Mouse (Mus musculus): ENCODE measurements around the gene Sergef. TPM values are rescaled to one million over a fixed set of nuclear protein-coding genes. Genes with fewer than 3 reads are reported as not detected.

The Sergef gene
- polyA plus RNA-seq, 1 experiment, result 9.9 TPM

DNA sequence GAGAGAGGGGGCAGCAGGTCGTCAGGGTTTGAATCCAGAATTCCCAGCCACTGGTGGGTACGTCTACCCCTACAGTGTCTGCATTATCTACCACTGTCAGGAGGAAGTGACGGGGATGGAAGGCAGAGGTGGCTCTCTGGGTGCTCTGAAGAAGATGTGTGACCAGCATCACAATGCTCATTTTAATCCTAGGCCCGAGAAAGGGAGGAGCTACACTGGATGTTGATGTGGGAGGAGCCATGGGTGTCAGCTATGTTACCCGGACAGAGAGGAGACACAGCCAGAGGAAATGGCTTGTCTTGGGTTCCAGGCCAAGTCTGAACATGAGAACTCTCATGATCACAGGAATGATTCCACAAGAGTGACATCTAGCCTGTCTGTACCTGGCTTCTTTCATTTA is 122.4 kb downstream of the Sergef start:
- DNase-seq, result no peak
- Histone ChIP-seq H3K27me3 (ENCODE audit: control insufficient read depth, insufficient read depth, low read length) (no peaks in the 10 kb centered on the region), H3K4me3 (ENCODE audit: control insufficient read depth, insufficient read depth, low read length) (no peak overlapping the region), H3K27ac (ENCODE audit: control insufficient read depth, insufficient read depth, low read length) (no peak overlapping the region), H3K36me3 (ENCODE audit: control insufficient read depth, insufficient read depth, low read length) (no peaks in the 10 kb centered on the region), H3K4me1 (replicated peaks; ENCODE audit: control insufficient read depth, insufficient read depth, low read length) (no peaks in the 10 kb centered on the region)
- 82% methylated on average over 5 of the region's 5 CpGs for WGBS
- TF ChIP-seq CTCF (IDR thresholded peaks at IDR 0.05; ENCODE audit: borderline replicate concordance, control insufficient read depth, extremely low read depth, insufficient read depth, low read length, poor library complexity) (no peak), POLR2A (IDR thresholded peaks at IDR 0.05; ENCODE audit: control insufficient read depth, extremely low read depth, insufficient read depth, low read length, poor library complexity) (no peak)

DNA sequence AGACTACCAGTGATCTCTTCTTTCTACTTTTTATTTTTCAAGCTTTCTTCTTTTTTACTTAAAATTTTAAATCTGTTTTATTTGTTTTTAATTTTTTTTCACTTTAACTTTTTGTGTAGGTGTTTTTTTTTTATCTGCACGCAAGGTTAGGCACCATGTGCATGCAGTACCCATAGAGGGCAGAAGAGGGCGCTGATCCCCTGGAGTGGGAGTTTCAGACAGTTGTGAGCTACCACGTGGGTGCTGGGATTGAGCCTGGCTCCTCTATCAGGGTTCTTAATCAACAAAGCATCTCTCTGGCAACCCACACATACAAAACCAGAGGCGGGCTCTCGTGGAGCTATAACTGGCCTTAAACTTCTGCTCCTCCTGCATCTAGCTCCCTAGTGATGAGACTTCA is 123.6 kb downstream of the Sergef start:
- Histone ChIP-seq H3K27me3 (ENCODE audit: control insufficient read depth, insufficient read depth, low read length) (no peaks in the 10 kb centered on the region), H3K27ac (ENCODE audit: control insufficient read depth, insufficient read depth, low read length) (no peak overlapping the region), H3K4me3 (ENCODE audit: control insufficient read depth, insufficient read depth, low read length) (no peak overlapping the region), H3K36me3 (ENCODE audit: control insufficient read depth, insufficient read depth, low read length) (no peaks in the 10 kb centered on the region), H3K4me1 (replicated peaks; ENCODE audit: control insufficient read depth, insufficient read depth, low read length) (no peaks in the 10 kb centered on the region)
- DNase-seq, result no peak
- 88% methylated on average over 5 of the region's 5 CpGs for WGBS
- TF ChIP-seq POLR2A (IDR thresholded peaks at IDR 0.05; ENCODE audit: control insufficient read depth, extremely low read depth, insufficient read depth, low read length, poor library complexity) (no peak), CTCF (IDR thresholded peaks at IDR 0.05; ENCODE audit: borderline replicate concordance, control insufficient read depth, extremely low read depth, insufficient read depth, low read length, poor library complexity) (no peak)

DNA sequence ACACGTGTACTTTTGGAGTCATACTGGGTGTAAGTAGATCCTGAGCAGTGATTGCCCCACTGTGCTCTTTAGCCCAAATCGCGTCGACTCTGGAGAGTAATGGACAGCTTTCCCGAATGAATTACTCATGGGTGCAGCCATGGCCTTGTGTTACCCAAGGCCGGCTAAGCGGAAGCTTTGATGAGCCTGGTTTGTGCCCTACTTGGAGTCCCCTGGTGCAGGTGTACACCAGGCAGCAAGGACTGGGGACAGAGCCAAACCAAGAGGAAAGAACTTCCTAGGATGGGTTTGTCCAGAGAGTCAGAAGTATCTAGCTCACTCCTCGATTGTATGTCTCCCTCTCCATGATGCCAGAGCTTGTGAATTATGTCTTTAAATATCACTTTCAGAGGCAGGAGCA is 124.6 kb downstream of the Sergef start:
- Histone ChIP-seq H3K4me3 (ENCODE audit: control insufficient read depth, insufficient read depth, low read length) (no peak overlapping the region), H3K36me3 (ENCODE audit: control insufficient read depth, insufficient read depth, low read length) (no peaks in the 10 kb centered on the region), H3K27ac (ENCODE audit: control insufficient read depth, insufficient read depth, low read length) (no peak overlapping the region), H3K4me1 (replicated peaks; ENCODE audit: control insufficient read depth, insufficient read depth, low read length) (no peaks in the 10 kb centered on the region), H3K27me3 (ENCODE audit: control insufficient read depth, insufficient read depth, low read length) (no peaks in the 10 kb centered on the region)
- no peak for DNase-seq
- TF ChIP-seq POLR2A (IDR thresholded peaks at IDR 0.05; ENCODE audit: control insufficient read depth, extremely low read depth, insufficient read depth, low read length, poor library complexity) (no peak), CTCF (IDR thresholded peaks at IDR 0.05; ENCODE audit: borderline replicate concordance, control insufficient read depth, extremely low read depth, insufficient read depth, low read length, poor library complexity) (no peak)
- 94% methylated on average over 8 of the region's 8 CpGs for WGBS

DNA sequence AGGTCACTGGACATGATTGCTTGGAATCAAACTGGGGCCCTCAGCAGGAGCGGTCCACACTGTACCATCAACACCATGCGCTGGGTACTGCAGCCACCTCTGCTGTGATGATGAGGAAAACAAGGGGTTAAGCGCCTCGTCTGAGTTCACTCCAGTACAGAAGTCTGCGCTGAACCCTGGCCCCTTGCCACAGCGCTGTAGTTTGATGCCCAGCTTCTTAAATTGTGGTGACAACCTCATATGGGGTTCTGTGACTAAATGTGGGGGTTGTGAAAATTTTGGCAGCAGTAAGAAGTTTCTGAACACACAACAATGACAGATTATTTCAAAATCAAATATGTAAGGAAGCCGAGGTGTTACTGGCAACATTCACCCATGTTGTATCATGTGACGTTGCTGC is 126.0 kb downstream of the Sergef start:
- no peak for TF ChIP-seq POLR2A (IDR thresholded peaks at IDR 0.05; ENCODE audit: control insufficient read depth, extremely low read depth, insufficient read depth, low read length, poor library complexity)
- TF ChIP-seq CTCF (IDR thresholded peaks at IDR 0.05; ENCODE audit: borderline replicate concordance, control insufficient read depth, extremely low read depth, insufficient read depth, low read length, poor library complexity), result no peak
- H3K27ac ChIP-seq (ENCODE audit: control insufficient read depth, insufficient read depth, low read length), result no peak overlapping the region
- no peaks in the 10 kb centered on the region for H3K4me1 ChIP-seq (replicated peaks; ENCODE audit: control insufficient read depth, insufficient read depth, low read length)
- WGBS, result 85% methylated on average over 8 of the region's 8 CpGs
- no peaks in the 10 kb centered on the region for H3K36me3 ChIP-seq (ENCODE audit: control insufficient read depth, insufficient read depth, low read length)
- H3K27me3 ChIP-seq (ENCODE audit: control insufficient read depth, insufficient read depth, low read length), result no peaks in the 10 kb centered on the region
- H3K4me3 ChIP-seq (ENCODE audit: control insufficient read depth, insufficient read depth, low read length), result no peak overlapping the region
- no peak for DNase-seq

DNA sequence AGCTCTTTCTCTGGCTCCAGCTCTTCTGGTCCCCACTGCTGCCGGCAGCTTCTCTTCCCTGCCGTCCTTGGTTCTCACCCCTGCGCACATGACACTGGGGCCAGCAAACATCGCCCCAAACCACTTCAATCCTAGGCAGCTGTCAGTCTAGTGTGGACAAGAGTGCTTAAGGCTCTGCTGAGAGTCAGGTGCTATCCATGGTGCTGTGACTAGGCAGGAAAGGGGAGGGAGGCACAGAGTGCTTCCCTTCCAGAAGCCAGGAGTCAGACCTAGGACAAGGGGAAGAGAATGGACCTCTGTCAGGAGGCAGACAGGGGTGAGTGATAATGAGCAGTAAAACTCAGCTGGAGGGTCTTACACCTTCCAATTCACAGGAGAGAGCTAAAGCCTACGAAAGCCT is 126.8 kb downstream of the Sergef start:
- Histone ChIP-seq H3K27ac (ENCODE audit: control insufficient read depth, insufficient read depth, low read length) (no peak overlapping the region), H3K4me3 (ENCODE audit: control insufficient read depth, insufficient read depth, low read length) (no peak overlapping the region), H3K4me1 (replicated peaks; ENCODE audit: control insufficient read depth, insufficient read depth, low read length) (no peaks in the 10 kb centered on the region), H3K27me3 (ENCODE audit: control insufficient read depth, insufficient read depth, low read length) (no peaks in the 10 kb centered on the region), H3K36me3 (ENCODE audit: control insufficient read depth, insufficient read depth, low read length) (no peaks in the 10 kb centered on the region)
- DNase-seq, result no peak
- TF ChIP-seq POLR2A (IDR thresholded peaks at IDR 0.05; ENCODE audit: control insufficient read depth, extremely low read depth, insufficient read depth, low read length, poor library complexity), result no peak
- TF ChIP-seq CTCF (IDR thresholded peaks at IDR 0.05; ENCODE audit: borderline replicate concordance, control insufficient read depth, extremely low read depth, insufficient read depth, low read length, poor library complexity), result no peak
- WGBS, result 92% methylated on average over 5 of the region's 5 CpGs

DNA sequence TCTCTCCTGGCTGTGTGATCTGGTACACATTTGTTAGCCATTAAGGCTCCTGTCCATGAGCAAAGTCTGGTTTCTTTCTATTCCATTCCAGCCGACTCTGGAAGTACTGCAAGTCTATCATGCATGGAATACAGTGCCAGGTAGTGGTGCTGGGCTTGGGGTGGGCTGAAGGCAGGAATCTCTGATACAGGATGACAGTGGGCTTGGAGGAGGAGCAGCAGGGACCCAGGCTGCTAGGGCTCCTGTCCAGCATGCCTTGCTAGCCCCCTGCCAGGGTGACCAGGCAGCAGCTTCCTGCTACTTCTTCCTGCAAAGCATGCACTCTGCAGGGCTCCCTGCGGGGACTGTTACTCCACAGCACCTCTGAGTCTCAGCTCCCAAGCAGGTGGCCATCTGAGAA is 128.8 kb downstream of the Sergef start:
- no peaks in the 10 kb centered on the region for H3K36me3 ChIP-seq (ENCODE audit: control insufficient read depth, insufficient read depth, low read length)
- H3K27me3 ChIP-seq (ENCODE audit: control insufficient read depth, insufficient read depth, low read length), result no peaks in the 10 kb centered on the region
- 96% methylated on average over 2 of the region's 2 CpGs for WGBS
- no peak overlapping the region for H3K27ac ChIP-seq (ENCODE audit: control insufficient read depth, insufficient read depth, low read length)
- no peak for DNase-seq
- no peak overlapping the region for H3K4me3 ChIP-seq (ENCODE audit: control insufficient read depth, insufficient read depth, low read length)
- H3K4me1 ChIP-seq (replicated peaks; ENCODE audit: control insufficient read depth, insufficient read depth, low read length), result no peaks in the 10 kb centered on the region
- TF ChIP-seq CTCF (IDR thresholded peaks at IDR 0.05; ENCODE audit: borderline replicate concordance, control insufficient read depth, extremely low read depth, insufficient read depth, low read length, poor library complexity) (no peak), POLR2A (IDR thresholded peaks at IDR 0.05; ENCODE audit: control insufficient read depth, extremely low read depth, insufficient read depth, low read length, poor library complexity) (no peak)

All from thymus, adult 2 months (tissue).